Mouse (Mus musculus): Measurements from ENCODE around the gene Lin28b.
"Not testable (repeated sequence)": the region's sequence is repeated elsewhere in the genome, so short reads cannot be mapped to it uniquely, and the experiment has no call there.

The Lin28b gene

DNA sequence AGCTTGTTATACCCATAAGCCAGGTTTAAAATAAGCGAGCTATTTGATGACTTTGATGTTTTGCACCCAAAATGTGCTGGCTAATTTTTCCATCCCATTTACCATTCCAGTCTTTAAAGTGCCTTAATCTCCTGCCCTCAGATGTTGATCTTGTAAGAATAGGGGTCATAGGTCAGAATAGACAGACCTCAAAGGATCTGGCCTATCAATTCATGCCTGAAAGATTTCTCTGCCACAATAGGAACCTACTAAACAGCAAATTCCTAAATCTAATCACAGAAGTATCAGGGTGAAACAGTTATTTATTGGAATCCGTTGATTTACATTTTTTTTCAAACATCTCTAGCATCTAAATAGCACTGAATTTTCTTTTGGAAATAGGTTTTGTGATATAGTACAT, 74.5 kb downstream of the Lin28b start:
- DNase-seq (ENCODE audit: extremely low spot score), result peak; percentile 64

DNA sequence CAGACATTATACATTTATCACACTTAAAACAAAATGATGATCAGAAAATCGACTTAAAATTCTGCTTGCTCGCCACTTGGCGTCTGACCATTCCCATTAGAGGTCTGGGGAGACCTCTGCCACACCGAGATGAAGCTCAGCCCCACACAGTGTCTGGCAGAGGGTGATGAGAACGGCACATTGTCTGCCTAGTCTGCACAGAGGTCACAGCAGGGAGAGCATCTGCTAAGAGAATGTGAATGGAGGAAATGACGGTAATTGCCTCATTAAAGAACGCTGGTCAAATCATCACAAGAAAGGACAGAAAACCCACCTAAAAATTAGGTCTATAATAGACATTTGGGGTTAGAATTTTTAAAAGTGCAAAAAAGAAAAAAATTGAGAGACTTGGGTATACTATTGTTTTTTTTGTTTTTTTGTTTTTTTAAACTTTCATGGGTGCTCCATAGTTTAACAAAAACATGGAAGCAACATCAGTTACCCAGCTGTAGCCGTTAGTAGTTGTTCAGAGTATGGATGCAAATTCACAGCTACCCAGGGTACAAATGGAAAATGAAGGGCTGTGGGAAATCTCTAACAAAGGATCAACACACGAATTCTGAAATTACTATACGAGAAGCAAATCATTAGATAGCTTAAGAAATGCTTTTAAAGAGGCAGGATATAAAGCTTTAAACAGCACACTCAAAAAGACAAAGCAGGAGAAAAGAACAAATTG, 75.4 kb downstream of the Lin28b start:
- peak; percentile 73 for DNase-seq (ENCODE audit: extremely low spot score)

DNA sequence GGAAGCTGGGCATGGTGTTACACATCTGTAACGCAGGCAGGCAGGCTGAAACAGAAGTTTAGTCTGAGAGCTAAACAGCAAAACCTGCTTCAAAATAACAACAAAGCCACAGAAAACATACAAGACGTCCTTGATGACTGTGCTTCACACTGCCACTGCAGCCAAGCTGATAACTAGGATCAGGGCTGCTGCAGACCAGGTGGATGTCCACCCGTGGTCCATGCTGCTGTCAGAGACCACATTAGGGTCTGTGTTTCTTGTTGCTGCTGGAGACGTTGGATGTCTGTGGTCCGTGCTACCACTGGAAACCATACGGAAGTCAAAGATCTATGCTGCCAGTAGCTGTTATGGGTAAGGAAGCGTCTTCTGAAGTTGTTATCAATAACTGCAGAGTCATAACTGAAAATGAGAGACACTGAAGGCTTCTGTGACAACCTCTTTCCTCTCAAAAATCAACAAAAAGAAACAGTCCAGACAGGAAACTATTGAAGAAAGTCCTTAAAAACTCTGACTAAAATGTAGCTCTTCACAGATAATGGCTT, 86.4 kb downstream of the Lin28b start:
- DNase-seq (ENCODE audit: extremely low spot score), result no peak

DNA sequence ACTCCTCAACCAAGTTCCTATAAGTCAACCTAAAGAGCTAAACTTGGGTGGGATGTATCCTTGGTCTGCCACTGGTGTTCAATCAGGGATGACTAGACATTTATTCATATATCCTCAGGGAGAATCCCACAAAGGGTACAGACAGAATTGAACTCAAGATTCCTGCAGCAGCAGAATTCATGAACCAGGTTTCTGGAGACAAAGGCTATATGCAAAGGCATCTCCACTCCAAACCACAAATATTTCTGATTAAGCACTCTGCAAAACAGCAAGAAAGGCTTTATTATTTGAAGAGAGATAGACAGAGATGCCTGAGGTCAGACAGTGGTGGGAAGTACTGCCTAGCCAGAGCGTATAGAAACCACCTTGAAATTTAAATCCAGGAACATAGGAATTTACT, 88.0 kb downstream of the Lin28b start:
- DNase-seq (ENCODE audit: extremely low spot score), result no peak

DNA sequence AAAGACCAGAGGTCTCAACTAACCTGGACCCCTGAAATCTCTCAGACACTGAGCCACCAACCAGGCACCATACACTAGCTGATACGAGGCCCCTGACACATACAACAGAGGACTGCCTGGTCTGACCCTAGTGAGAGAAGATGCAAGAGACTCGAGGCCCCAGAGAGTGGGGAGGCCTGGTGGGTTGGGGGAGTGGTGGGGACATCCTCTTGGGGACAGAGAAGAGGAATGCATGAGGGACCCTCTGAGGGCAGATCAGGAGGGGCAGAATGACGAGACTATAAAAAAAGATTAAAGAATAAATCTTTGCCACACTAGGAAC, 103.6 kb downstream of the Lin28b start:
- DNase-seq (ENCODE audit: extremely low spot score), result no peak

DNA sequence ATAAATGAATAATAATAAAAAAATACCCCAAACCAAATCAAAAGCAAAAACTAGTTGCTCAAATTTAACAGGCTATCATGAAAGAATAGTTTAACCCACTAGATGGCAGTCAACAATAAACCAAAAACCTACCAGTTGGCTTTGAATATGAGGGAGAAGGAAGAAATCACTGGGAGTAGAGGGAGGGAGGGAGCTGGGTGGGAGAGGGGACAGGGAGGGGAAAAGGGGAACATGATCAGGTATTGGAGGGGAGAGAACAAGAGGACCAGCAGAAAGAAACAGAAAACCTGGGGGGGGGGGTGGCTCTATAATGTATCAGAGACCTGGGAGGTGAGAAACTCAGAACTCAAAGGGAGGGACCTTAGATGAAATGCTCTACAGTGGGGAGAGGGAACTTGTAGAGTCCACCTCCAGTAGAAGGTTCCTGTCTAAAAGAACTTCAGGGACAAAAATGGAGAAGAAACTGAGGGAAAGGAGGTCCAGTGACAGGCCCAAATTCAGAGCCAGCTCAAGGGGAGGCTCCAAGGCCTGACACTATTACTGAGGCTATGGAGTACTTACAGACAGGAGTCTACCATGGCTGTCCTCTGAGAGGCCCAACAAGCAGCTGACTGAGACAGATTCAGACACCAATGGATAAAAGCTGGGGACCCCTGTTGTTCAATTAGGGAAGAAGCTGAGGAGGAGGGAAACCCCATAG, 104.1 kb downstream of the Lin28b start:
- DNase-seq (ENCODE audit: extremely low spot score), result peak; percentile 25

DNA sequence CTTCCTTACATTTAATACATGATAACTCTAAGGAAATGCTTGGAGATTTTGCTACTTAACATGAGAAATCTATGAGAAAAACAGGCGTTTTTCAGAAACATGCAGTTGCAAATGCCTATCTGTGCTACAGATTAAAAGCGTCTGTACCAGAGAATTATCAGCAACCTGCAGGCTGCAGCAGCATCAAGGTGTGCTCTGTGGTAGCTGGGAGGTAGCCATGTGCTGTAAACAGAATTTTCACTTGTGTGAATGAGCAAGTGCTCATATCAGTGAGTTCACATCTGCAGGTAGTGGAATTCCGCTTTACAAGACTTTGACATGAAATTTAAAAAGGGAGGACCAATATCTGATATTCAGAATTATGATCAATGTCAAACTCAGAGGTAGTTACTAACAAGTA, 107.9 kb downstream of the Lin28b start:
- DNase-seq (ENCODE audit: extremely low spot score), result no peak

DNA sequence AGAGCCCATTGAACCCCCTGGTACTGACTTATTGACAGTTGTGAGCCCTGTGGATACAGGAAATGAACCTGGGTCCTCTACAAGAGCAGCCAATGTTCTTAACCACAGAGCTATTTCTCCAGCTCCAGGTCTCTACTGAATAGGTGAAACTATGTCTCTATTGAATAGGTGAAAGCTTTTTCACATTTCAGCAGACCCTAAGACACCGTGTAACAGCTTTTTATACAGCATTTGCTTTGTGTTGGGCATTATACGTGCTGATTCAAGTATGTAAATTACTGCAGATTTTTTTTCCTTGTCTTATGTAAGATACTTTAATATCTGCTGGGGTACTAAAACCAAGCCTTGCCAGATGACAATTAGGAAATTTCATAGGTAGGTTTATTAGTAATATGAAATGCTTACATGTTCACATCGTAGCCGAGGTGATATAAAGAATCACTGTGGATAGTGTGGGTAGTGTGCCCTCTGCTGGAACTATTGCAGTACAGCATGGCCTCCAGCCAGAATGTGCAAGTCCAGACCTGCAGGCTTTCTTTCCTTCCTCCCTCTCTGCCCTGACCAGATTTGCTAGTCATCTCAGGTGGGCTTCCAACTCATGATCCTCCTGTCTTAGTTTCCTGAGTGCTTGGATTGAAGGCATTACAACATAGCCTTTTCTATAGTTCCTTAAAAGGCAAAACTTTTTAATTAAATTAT, 113.1 kb downstream of the Lin28b start:
- DNase-seq (ENCODE audit: extremely low spot score), result peak; percentile 62

DNA sequence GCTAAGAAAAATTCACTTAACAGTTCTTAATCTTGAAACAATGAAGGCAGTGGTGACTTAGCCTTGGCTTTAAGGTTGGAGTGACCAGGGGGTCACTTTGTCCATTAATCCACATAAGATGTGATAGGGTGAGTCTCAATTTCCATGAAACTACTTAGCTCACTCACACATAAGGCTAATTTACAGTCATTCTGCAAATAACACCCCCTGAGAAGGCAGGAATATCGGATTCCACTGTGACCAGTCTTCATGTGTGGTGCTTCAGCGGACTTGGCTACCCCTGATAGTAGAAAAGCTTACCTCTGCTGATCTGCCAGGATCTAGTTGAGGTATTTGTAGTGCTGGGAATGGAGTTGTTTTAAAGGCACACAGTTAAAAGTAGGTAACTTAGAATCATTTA, 115.7 kb downstream of the Lin28b start:
- DNase-seq (ENCODE audit: extremely low spot score), result no peak

DNA sequence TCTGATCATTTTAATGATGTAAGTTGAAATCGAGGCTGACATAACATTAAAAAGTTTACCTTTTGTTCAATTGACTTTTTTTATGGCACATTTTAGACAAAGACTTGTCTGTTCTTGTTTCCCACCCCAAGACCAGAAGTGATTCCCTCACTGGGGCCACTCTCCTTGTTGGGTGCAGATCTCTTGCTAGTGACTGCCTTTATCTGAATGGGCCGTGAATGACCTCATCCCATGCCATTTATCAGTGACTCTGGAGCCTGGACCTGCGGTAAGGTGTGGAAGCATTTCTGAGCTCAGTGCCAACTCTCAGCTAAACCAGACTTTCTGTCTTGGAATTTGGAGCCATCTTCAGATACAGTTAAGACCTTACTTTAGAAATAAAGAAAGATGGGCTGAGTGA, 116.6 kb downstream of the Lin28b start:
- DNase-seq (ENCODE audit: extremely low spot score), result no peak

DNA sequence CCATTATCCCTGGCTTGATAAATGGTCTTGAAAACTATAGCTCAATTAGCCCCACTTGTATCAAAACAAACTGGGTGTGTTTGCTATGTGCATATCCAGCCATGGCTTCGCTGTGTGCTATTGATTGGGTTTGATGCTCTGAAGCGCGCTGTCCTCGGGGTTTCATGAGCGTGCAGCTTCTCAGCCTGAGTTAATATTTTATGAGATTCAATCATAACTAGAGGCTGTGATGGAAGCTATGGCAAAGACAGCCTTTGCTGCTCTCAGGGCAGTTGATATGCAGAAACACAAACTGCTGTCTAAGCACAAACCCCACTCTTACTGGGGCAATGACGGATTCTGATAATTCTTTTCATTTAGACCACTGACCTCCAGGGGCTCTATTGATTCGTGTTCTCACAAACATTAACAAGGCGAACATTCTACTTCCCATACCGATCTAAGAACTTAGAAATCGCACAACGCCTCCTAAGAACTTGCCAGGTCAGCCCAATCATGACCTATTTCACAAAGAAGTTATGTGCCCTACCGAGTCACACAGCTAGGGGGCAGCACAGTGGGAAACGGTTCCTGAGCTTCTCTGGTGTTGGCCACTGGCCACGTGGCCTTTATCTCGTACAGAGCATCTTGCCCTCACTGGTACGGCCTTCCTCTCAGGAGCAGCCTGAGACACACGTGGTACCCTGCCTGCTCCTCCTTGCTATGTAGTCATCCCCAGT, 119.0 kb downstream of the Lin28b start:
- DNase-seq (ENCODE audit: extremely low spot score), result no peak

DNA sequence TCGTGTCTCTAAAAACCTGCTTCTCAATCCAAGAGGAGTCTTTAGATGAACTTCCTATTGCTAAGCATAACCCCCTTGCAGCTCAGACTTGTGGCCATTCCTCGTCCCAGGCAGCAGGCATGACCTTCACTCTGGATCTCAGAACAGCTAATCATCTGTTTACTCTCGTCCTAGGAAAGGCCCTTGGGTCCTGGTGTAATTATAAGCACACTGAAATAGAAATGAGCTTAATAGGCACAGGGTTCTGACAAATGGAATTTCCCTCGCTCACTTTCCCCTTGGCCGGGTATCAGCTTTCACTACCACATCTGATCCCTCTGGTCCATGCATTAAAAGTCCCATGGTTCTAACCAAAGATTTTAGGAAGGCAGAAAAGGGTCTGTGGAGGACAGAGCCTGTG, 122.8 kb downstream of the Lin28b start:
- no peak for DNase-seq (ENCODE audit: extremely low spot score)

DNA sequence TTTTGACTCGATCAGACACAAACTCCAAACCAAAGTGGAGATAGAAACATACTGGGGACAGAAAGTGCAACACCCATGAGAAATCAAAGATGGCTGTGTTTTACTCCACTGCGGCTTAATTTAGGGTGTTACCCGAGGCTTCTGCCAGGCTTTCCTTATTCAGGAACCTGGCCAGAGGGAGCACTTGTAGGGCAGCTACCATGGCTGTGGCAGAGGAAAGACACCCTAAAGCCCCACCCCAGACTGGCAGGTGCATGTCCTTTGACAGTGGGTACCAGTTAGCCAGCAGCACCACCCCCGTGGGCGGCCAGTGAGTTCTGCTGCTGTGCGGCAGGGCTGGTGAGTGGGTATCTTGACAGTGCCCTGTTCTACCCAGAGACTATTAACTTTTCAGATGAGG, 130.1 kb downstream of the Lin28b start:
- no peak for DNase-seq (ENCODE audit: extremely low spot score)

DNA sequence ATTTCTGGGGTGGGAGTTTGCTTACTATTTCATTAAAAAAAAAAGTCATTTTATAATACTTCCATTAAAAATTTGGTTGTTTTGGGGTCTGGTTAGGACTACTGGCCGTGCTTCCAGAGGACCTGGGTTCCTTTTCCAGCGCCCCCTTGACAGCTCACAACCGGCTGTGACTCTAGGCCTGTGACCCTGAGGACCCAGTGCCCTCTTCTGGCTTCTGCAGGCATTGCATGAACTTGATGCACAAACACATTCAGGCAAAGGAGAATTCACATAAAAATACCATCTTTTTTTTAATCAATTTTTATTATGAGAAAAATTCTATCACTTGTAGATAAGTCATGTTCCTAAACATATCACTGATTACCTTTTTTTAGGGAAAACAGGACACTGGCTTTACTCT, 138.1 kb downstream of the Lin28b start:
- DNase-seq (ENCODE audit: extremely low spot score), result not testable (repeated sequence)

DNA sequence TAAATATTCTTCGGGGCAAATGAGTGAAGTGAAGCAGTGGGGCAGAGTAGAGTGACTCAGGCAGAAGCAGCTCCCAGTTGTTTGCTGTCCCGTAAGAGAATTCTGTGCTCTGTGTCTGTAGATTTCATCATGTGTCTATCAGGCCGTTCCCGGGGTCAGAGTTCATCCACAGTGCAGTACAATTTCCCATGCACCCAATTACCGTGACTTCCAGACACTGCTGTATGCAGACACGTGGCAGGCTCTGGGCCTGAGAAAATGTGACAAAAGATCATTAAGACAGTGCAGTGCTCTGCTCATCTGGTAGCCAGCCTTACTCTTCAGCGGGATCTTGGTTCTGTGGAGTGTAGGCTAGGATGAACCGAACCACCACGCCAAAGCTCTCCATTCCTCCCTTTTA, 141.0 kb downstream of the Lin28b start:
- no peak for DNase-seq (ENCODE audit: extremely low spot score)

DNA sequence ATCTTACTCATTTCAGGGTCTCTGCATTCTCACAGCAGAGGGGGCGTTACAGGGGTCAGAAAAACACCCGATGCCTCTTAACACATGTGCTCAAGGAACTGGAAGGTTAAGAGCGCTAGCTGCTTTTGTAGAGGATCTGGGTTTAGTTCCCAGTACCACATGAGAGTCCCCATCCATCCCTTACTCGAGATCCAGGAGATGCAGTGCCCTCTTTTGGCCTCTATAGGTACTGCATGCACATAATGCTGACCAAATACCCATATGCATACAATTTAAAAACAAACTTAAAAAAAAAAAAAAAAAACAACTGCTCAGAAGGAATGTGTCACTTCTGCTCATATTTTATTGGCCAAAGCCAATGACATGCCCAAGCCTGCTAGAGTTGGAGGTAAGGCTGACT, 141.8 kb downstream of the Lin28b start:
- no peak for DNase-seq (ENCODE audit: extremely low spot score)

DNA sequence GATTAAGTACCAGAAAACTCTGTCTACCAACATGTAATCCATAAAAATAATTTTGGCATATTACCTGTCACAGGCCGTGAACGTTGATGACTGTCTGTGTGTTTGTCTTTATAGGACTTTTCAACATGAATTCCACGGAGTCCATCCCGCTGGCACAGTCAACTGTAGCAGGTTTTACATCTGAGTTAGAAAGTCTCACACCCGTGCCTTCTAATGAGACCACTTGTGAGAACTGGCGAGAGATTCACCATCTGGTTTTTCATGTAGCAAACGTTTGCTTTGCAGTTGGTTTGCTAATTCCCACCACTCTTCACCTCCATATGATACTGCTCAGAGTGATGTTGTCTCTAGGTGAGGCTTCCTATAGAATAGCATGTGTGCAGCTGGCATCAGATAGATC, 147.1 kb downstream of the Lin28b start:
- no peak for DNase-seq (ENCODE audit: extremely low spot score)

DNA sequence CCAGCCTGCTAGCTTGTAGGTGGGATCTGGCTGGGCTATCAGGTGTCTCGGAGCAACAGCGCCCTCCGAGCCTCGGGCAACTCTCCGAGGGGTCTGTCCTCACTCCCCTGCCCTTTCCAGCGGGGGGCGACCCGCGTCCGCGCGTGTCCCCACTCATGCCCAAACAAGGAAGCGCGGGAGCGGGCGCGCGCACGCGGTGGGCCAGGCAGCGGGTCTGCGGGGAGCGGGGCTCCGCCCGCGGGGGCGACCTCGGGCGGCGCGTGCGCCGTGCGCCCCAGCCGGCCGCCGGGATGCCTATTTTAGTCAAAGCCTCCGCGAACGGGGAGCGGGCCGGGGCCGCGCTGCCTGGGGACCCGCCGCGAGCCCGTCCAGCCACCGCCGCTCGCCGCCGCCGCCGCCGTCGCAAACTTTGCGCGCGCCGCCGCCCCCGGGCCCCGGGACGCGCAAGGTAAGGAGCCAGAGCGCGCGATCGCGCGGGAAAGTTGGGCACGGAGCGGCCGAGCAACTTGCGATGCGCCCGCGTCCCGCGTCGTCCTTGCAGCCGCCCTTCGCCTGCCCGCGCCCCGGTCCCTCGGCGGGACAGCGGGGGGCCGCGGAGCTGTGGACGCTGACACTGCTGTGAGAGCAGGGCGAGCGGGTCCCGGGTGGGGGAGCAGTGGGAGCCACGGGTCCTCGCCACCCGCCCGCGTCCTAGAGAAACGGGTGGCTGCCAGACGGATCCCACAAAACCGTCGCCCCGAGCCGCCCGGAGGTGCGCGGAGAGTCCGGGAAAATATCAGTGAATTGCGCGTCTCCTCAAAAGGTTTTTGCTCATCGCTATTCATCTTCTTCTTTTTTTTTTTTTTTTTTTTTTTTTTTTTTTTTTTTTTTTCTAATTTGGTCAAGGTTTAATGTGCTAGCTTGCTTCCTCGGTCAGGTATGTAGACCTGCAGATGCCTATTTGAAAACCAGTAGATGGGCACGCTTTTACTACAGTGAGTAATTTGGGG, 150.5 kb downstream of the Lin28b start, which contains the start of gene Bves:
Bves (plus strand) TSS at position 339 of the 989 bp plus-strand sequence.
- peak; percentile 78 for DNase-seq (ENCODE audit: extremely low spot score)

DNA sequence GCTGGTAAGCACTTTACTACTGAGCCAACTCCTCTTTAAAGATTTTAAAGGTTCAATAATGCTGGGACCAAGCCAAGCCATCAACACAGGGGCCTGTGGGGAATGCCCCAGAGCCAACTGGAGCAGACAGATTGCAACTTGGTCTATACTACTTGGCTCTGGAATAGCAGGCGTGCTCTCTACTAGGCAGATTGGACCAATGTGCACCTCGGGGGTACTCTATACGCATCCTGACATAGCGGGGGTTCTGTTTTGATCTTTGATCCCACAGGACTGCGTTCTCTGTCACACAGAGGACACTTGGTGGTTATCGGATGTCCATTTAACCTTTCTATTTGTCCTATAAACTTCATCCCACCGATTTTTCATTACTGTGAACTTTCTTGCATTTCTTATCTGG, 151.3 kb downstream of the Lin28b start:
- DNase-seq (ENCODE audit: extremely low spot score), result no peak

DNA sequence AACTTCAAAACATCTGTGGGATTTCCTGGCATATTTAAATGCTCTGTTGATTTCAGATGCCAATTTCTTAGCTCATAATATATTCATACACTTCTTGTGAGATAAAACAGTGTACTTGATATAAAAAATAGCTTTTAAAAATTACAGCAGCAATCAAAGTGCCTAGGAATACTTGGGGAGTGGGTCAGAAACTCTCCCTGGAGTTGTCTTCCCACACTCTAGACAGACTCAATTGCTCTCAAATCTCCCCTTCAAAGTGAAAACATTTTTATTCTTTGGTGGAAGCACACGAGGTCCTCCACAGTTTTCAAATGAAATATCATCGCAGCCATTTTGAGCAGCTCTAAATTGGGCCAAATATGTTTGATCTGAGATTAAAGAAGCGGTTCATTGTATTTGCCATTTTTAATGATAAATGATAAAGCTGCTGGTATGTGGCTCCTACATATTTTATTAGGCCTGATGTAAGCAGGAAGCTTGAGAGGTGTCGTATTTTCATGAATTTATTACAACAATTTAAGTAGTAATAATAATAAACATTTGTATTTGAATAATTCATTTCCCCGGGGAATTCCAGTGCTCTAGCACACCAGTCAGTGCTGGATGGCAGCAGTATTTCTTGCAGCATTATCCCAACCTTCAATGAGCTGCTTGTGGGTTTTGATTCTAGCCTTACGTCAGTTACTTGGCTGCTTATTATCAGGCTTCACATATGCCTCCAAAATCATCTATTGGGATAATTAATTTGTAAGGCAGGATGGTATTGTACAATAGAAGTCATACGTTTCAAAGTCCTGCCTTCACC, 157.8 kb downstream of the Lin28b start:
- DNase-seq (ENCODE audit: extremely low spot score), result no peak
